Mouse (Mus musculus) lung, embryonic 14.5 days (tissue): ENCODE measurements around the gene Xirp1. TPM values are rescaled to one million over a fixed set of nuclear protein-coding genes. Genes with fewer than 3 reads are reported as not detected.
"Not testable (repeated sequence)": the region's sequence is repeated elsewhere in the genome, so short reads cannot be mapped to it uniquely, and the experiment has no call there.

ENCODE experiments used
- ATAC-seq: fragments of 200-750 bp; cut with Nextera tagmentation; 2 replicates; pipeline ENCODE4 v1.8.0; 2017; ENCODE audit warnings: mild to moderate bottlenecking, moderate TSS enrichment, moderate library complexity; ENCODE audit not compliant: insufficient read depth
- DNase-seq: peaks from one replicate; pipeline ENCODE4 v3.0.0-alpha.2; 2015
- H3K27ac ChIP-seq: fragments of 300-500 bp; sonication (generic); 2 replicates; pipeline ENCODE4 v1.5.1; 2014; ENCODE audit warnings: low read depth, mild to moderate bottlenecking, moderate library complexity
- H3K27me3 ChIP-seq: fragments of 300-500 bp; sonication (generic); 2 replicates; pipeline ENCODE4 v1.6.1; 2014; ENCODE audit warnings: low read length, control low read depth; ENCODE audit not compliant: insufficient read depth
- H3K36me3 ChIP-seq: fragments of 300-500 bp; sonication (generic); 2 replicates; pipeline ENCODE4 v1.6.1; 2014; ENCODE audit warnings: control low read depth; ENCODE audit not compliant: insufficient read depth
- H3K4me1 ChIP-seq: fragments of 300-500 bp; sonication (generic); 2 replicates; pipeline ENCODE4 v1.6.1; 2014; ENCODE audit warnings: antibody characterized with exemption, control low read depth; ENCODE audit not compliant: insufficient read depth
- H3K4me2 ChIP-seq: fragments of 300-500 bp; sonication (generic); 2 replicates; pipeline ENCODE4 v1.6.1; 2014; ENCODE audit warnings: mild to moderate bottlenecking
- H3K4me3 ChIP-seq: fragments of 300-500 bp; sonication (generic); 2 replicates; pipeline ENCODE4 v1.5.1; 2014; ENCODE audit warnings: low read depth, low read length
- H3K9ac ChIP-seq: fragments of 300-500 bp; sonication (generic); 2 replicates; pipeline ENCODE4 v1.6.1; 2014
- H3K9me3 ChIP-seq: fragments of 300-500 bp; sonication (generic); 2 replicates; pipeline ENCODE4 v1.6.1; 2016; ENCODE audit warnings: low read depth, low read length, control low read depth
- CTCF ChIP-seq: IDR thresholded peaks from 2 replicates; pipeline ENCODE4 v1.5.1; 2016; ENCODE audit warnings: antibody characterized with exemption, low read depth
- whole genome bisulfite sequencing: fragments of 180-500 bp; shearing (Covaris S2); extraction: QIAGEN DNeasy Blood & Tissue Kit; methylation state at CpG from one replicate; pipeline ENCODE4 v1.1.7; 2014; 5-methylcytosine and 5-hydroxymethylcytosine counted together
- polyA plus RNA-seq: library from polyadenylated mRNA; unstranded; fragments of >200 nt; fragmentation: Nextera tagmentation; extraction: Ambion mirVana; gene quantifications from 2 replicates; pipeline ENCODE4 v1.2.1, GENCODE M21; 2014

Xirp1 gene
- polyA plus RNA-seq, 1 experiment from 2014 or later = 0.07 TPM

GRCm38 (mm10) chr9:120021164-120021563, 2.2 kb downstream of the Xirp1 start:
- Histone ChIP-seq H3K9ac (no peak overlapping the region), H3K36me3 (no peaks in the 10 kb centered on the region), H3K27me3 (no peaks in the 10 kb centered on the region), H3K9me3 (no peaks in the 10 kb centered on the region), H3K27ac (peak overlapping the region; percentile 43; the same call in 1 of the 2 replicates), H3K4me1 (0 out of 2 replicates have a peak, but pooled peaks cover 6% of the 10 kb centered on the region), H3K4me3 (no peak overlapping the region), H3K4me2 (no peak overlapping the region; the same call in 1 of the 2 replicates)
- TF ChIP-seq CTCF = no peak
- 0 out of 2 replicates have a peak, but pooled peaks have one; percentile 26 for ATAC-seq
- no peak for DNase-seq
- WGBS = 37% methylated on average over 5 of the region's 5 CpGs

GRCm38 (mm10) chr9:120020285-120020890, 3.0 kb downstream of the Xirp1 start:
- no peaks in the 10 kb centered on the region for H3K9me3 ChIP-seq
- no peaks in the 10 kb centered on the region for H3K36me3 ChIP-seq
- H3K27me3 ChIP-seq = no peaks in the 10 kb centered on the region
- ATAC-seq (no peak), DNase-seq (peak; percentile 92)
- H3K4me3 ChIP-seq = no peak overlapping the region
- TF ChIP-seq CTCF = peak; percentile 88
- peak overlapping the region; percentile 3; the same call in 1 of the 2 replicates for H3K4me2 ChIP-seq
- no peak overlapping the region for H3K9ac ChIP-seq
- H3K4me1 ChIP-seq = 0 out of 2 replicates have a peak, but pooled peaks cover 6% of the 10 kb centered on the region
- H3K27ac ChIP-seq = peak overlapping the region; percentile 34; the same call in 1 of the 2 replicates
- WGBS = 33% methylated on average over 7 of the region's 7 CpGs

GRCm38 (mm10) chr9:120016956-120017355, 6.4 kb downstream of the Xirp1 start:
- Histone ChIP-seq H3K9me3 (no peaks in the 10 kb centered on the region), H3K27ac (no peak overlapping the region), H3K4me3 (no peak overlapping the region), H3K9ac (no peak overlapping the region), H3K4me1 (0 out of 2 replicates have a peak, but pooled peaks cover 6% of the 10 kb centered on the region), H3K4me2 (no peak overlapping the region), H3K36me3 (no peaks in the 10 kb centered on the region), H3K27me3 (no peaks in the 10 kb centered on the region)
- 47% methylated on average over 10 of the region's 10 CpGs for WGBS
- no peak for TF ChIP-seq CTCF
- DNase-seq (no peak), ATAC-seq (no peak)

GRCm38 (mm10) chr9:120014828-120015227, 8.6 kb downstream of the Xirp1 start:
- no peaks in the 10 kb centered on the region for H3K9me3 ChIP-seq
- TF ChIP-seq CTCF = no peak
- H3K9ac ChIP-seq = no peak overlapping the region

GRCm38 (mm10) chr9:120013251-120013820, 10.1 kb downstream of the Xirp1 start:
- Histone ChIP-seq H3K4me1 (peaks cover 5% of the 10 kb centered on the region; the same call in 1 of the 2 replicates), H3K9ac (no peak overlapping the region), H3K9me3 (no peaks in the 10 kb centered on the region), H3K4me3 (no peak overlapping the region), H3K27ac (no peak overlapping the region), H3K4me2 (no peak overlapping the region), H3K27me3 (no peaks in the 10 kb centered on the region), H3K36me3 (no peaks in the 10 kb centered on the region)
- ATAC-seq (no peak), DNase-seq (peak; percentile 23)
- TF ChIP-seq CTCF = no peak
- 73% methylated on average over 11 of the region's 11 CpGs for WGBS

More at GRCm38 (mm10) chr9:120014828-120015227, 8.6 kb downstream of the Xirp1 start:
- Histone ChIP-seq H3K27ac (no peak overlapping the region), H3K4me3 (no peak overlapping the region), H3K36me3 (no peaks in the 10 kb centered on the region), H3K27me3 (no peaks in the 10 kb centered on the region), H3K4me1 (peaks cover 5% of the 10 kb centered on the region; the same call in 1 of the 2 replicates), H3K4me2 (no peak overlapping the region)
- ATAC-seq (no peak), DNase-seq (no peak)
- WGBS = 48% methylated on average over 6 of the region's 6 CpGs

- Histone ChIP-seq H3K4me3 (no peak overlapping the region), H3K27me3 (no peaks in the 10 kb centered on the region), H3K36me3 (no peaks in the 10 kb centered on the region), H3K4me1 (peaks cover 5% of the 10 kb centered on the region; the same call in 1 of the 2 replicates), H3K27ac (no peak overlapping the region), H3K4me2 (no peak overlapping the region), H3K9me3 (no peaks in the 10 kb centered on the region), H3K9ac (no peak overlapping the region)
- ATAC-seq (no peak), DNase-seq (no peak)
- no peak for TF ChIP-seq CTCF
- WGBS = 84% methylated on average over 5 of the region's 5 CpGs
Measured at GRCm38 (mm10) chr9:120012781-120013180, 10.6 kb downstream of the Xirp1 start.

- ATAC-seq, H3K27ac ChIP-seq, H3K36me3 ChIP-seq, H3K9ac ChIP-seq, H3K27me3 ChIP-seq, H3K4me1 ChIP-seq, DNase-seq, H3K4me3 ChIP-seq, H3K9me3 ChIP-seq: not testable (repeated sequence)
- 85% methylated on average over 6 of the region's 6 CpGs for WGBS
- H3K4me2 ChIP-seq = peak overlapping the region; percentile 86; the same call in 1 of the 2 replicates
Measured at GRCm38 (mm10) chr9:120012161-120012560, 11.2 kb downstream of the Xirp1 start.
